Mouse (Mus musculus) cerebellum, adult (tissue): ENCODE results near the gene Raver1.
"Not testable (repeated sequence)": the region's sequence is repeated elsewhere in the genome, so short reads cannot be mapped to it uniquely, and the experiment has no call there.

ENCODE experiments used
- ATAC-seq: cut with Nextera tagmentation; 2 replicates; pipeline ENCODE4 v1.9.2; 2017; ENCODE audit warnings: mild to moderate bottlenecking, moderate library complexity, mixed read lengths; ENCODE audit not compliant: insufficient number of reproducible peaks, low FRiP score, low TSS enrichment

Raver1 gene

GRCm38 (mm10) chr9:21045235-21045634 is 46.6 kb downstream of the Raver1 start:
- ATAC-seq, result no peak

DNA sequence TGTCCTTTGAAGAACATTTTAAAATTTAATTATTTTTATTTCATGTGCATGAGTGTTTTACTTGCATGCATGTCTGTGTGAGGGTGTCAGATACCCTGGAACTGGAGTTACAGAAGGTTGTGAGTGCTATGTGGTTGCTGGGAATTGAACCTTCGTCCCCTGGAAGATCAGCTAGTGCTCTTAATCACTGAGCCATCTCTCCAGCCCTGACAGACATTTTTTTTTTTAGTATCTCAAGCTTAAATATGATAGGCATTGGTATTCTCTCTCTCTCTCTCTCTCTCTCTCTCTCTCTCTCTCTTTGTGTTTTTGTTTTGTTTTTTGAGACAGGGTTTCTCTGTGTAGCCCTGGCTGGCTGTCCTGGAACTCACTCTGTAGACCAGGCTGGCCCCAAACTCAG is 47.0 kb downstream of the Raver1 start:
- not testable (repeated sequence) for ATAC-seq

DNA sequence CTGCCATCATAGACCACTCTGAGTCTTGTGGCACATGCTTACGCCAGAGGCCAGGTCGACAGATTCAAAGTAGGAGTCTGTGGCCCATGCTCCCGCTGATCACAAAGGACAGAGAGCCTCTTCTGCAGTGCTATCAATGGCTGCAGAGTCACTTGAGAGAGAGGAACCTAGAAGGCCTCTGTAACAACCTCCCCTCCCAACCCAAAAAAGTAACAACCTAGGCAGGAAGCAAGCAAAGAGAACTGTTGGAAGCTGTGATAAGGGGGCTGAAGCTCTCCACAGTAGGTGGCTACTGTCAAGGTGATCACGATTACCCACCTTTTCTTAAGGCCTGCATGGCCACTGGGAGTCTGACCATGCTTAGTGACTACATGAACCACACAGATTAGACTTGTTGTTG is 48.2 kb downstream of the Raver1 start:
- ATAC-seq, result no peak

DNA sequence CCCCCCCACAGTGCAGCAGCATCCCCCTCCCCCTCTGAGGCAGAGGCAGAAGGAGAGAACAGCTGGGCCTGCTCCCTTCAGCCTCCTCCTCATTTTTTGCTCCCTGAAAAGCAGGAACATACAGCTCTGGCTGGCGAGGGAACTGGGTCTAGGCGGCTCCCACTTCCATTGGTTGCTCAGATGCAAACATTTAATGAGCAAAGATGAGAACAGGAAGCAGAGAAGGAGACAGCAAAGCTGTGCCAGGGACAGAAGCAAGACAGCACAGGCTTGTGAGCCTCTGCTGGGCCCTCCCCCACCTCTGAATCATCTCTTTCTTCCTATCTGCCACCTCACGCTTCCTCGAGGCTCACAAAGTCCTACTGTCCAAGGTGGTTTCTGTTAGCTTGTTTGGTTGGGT is 50.5 kb downstream of the Raver1 start:
- no peak for ATAC-seq

DNA sequence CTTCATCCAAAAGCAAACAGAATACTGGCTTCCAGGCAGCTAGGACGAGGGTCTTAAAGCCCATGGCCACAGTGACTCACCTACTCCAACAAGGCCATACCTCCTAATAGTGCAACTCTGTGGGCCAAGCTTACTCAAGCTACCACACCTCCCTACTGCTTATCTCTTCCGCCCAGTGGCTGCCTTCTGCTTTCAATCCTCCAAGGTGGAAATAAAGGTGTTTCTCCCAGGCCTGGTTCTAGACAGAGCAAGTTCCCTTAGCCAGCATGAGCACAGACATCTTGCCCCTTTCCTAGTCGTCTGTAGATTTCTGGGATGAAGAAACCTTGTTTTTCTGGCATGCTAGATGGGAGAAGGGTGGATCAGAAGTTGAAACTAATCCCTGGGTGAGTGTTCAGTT is 52.0 kb downstream of the Raver1 start:
- ATAC-seq, result no peak

DNA sequence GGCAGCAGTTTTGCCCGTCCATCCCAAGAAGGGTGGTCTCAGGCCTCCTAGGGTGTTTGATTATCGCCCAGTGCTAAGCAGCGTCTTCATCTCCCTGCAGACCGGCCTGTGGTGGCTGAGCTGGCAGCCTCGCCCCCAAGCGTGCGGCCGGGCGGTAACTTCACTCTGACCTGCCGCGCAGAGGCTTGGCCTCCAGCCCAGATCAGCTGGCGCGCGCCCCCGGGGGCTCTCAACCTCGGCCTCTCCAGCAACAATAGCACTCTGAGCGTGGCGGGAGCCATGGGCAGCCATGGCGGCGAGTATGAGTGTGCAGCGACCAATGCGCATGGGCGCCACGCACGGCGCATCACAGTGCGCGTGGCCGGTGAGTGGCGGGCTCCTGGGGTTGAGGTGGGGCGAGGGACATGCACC is 54.3 kb downstream of the Raver1 start:
- no peak for ATAC-seq

DNA sequence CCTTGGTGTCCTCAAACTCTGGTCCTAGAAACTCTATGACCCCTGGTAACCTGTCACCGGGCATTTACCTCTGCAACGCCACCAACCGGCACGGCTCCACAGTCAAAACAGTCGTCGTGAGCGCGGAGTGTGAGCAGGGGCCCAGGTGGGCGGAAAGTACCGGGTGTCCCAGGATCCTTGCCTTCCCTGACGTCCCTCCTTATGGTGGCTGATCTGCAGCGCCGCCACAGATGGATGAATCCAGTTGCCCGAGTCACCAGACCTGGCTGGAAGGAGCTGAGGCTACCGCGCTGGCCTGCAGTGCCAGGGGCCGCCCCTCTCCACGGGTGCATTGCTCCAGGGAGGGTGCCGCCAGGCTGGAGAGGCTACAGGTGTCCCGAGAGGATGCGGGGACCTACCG is 55.1 kb downstream of the Raver1 start:
- no peak for ATAC-seq

DNA sequence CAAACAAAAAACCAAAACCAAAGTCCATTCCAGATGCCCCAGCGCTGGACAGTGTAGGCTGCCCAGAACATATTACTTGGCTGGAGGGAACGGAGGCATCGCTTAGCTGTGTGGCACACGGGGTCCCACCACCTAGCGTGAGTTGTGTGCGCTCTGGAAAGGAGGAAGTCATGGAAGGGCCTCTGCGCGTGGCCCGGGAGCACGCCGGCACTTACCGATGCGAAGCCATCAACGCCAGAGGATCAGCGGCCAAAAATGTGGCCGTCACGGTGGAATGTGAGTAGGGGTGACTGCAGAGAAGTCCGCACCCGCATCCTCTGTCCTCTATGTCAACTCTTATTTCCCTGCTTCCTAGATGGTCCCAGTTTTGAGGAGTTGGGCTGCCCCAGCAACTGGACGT is 55.6 kb downstream of the Raver1 start:
- ATAC-seq, result no peak

DNA sequence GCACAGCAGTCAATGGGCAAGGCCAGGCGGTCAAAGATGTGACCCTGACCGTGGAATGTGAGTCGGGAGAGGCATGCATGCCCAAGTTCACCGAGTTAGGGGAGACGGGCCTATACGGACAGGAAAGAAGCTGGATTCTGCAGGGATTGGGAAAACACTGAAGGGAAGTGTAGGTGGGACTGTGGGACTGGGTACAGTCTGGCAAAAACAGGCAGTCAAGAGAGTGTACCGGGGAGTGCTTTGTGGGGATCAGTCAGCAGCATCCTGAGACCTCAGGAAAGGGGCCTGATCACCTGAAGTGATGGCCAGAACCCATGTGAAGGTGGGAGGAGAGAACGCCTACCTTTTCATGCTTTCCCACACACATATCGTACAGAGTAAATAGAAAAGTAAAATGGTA is 56.2 kb downstream of the Raver1 start:
- ATAC-seq, result no peak

GRCm38 (mm10) chr9:21034481-21035085 is 57.2 kb downstream of the Raver1 start:
- ATAC-seq, result no peak

DNA sequence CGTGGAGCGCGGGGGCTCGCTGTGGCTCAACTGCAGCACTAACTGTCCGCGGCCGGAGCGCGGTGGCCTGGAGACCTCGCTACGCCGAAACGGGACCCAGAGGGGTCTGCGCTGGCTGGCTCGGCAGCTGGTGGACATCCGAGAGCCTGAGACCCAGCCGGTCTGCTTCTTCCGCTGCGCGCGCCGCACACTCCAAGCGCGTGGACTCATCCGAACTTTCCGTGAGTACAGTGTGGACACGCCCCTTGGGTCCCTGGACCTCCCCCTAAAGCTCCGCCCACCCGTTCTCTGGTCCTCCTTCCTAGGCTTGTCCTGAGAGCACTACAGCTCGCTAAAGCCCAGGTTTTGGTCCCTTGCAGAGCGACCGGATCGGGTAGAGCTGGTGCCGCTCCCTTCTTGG is 58.7 kb downstream of the Raver1 start:
- ATAC-seq, result no peak

DNA sequence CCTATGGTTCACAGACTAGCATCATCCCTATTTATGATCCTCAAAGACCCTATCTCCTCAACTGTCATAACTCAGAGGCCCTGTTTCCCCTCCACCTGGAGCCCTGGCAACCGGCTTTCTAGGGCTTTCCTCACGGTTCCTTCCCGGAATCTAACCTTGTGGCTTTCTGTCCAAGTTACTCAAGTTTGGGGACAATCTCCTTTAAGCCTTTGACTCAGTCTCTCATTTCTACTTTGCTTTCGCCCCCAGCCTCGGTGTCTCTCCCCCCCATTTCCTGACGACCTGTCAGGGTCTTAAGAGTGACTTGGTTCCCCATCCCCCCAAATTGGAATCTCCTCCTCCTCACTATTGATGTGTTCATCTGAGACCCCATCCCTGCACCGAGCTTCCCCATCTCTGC is 59.3 kb downstream of the Raver1 start:
- no peak for ATAC-seq

GRCm38 (mm10) chr9:21031896-21032351 is 59.9 kb downstream of the Raver1 start, which contains the start of gene Icam5:
Icam5 (plus strand) TSS chr9:21032073.
- peak; percentile 36 for ATAC-seq

DNA sequence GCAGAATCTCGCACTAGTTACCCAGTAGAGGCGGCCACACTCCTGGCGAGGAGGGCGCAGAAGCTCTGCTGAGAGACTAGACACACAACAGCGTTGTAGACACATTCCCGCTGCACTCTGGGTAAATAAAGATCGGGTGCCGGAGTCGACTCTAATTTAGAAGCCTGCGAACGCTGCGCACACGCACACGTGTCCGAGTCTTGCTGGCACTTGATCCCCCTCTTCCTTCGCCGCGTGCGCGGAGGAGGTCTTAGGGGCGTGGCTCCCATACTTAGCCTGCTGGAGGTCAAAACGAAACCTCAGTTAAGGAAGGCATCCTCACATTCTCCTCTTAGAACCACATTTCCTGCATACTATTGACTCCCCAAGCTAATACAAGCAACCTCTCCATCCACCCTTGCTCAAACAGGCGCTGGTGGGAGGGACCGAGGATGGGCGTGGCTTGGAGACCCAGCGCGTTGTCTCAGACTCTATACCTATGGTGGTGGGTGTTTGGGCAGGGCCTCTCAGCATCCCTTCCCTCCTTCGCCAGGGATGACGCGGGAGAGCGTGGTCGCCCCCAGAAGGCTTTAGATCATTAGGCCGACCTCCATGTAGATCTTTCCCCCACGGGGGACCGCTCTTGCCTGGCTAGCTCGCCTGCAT is 60.4 kb downstream of the Raver1 start:
- no peak for ATAC-seq

GRCm38 (mm10) chr9:21030781-21031250 is 61.0 kb downstream of the Raver1 start:
- peak; percentile 74; the same call in 1 of the 2 replicates for ATAC-seq

GRCm38 (mm10) chr9:21030055-21030600 is 61.7 kb downstream of the Raver1 start:
- no peak for ATAC-seq

DNA sequence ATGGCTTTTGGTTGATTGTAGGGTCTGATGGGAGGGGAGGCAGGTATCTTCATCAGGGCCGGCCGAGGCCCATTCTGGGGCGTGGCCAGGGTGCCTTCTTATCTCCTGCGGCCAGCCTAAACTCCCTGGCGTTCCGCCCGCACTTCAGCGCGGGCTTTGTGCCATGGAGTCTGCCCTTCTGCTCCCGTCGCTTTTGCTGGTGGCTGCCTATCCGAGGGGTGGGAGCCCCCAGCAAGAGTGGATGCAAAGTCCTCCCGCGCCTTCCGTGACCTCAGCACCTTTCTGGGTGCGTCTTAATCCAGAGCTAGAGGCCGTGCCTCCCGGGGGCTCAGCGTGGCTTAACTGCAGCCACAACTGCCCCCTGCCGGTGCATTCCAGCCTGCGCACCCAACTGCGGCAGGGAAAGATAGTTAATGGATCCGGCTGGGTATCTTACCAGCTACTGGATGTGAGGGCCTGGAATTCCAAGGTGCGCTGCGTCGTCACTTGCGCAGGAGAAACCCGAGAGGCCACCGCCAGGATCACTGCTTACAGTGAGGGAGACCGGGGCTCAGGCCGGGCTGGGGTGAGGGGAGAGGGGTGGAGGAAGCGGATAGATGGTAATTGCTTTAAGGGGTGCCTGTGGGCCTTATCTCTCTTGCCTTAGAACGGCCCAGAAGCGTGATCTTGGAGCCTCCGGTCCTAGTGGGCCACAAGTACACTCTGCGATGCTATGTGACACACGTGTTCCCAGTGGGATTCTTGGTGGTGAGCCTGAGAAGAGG is 62.3 kb downstream of the Raver1 start, which contains the start of gene Icam4:
TSS of gene Icam4 (plus strand) at position 83 of the 764 bp plus-strand sequence.
- ATAC-seq, result no peak

DNA sequence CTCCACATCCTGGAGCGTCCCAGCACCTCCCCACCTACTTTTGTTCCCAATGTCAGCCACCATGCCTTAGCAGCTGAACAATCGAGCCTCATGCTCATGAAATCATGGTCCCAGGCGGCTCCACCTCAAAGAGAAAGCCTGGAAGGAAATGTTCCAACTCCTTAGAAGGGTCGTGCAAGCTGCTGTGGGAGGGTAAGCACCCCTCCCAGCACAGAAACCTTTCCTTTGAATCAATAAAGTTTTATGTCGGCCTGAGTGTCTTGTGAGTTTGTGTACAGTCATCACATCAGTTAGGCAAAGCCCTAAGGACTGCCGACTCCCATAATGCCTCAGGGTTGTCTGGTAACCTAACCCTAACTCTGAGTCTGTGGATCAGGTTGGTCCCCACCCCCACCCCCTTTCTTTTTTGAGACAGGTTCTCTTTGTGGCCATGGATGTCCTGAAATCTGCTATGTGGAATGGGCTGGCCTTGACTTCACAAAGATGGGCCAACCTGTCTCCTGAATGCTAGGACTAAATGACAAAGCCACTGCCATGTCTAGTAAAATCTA is 63.2 kb downstream of the Raver1 start:
- ATAC-seq, result no peak

DNA sequence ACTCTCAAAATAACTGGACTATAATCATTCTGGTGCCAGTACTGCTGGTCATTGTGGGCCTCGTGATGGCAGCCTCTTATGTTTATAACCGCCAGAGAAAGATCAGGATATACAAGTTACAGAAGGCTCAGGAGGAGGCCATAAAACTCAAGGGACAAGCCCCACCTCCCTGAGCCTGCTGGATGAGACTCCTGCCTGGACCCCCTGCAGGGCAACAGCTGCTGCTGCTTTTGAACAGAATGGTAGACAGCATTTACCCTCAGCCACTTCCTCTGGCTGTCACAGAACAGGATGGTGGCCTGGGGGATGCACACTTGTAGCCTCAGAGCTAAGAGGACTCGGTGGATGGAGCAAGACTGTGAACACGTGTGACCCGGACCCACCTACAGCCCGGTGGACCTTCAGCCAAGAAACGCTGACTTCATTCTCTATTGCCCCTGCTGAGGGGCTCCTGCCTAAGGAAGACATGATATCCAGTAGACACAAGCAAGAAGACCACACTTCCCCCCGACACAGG is 64.0 kb downstream of the Raver1 start:
- no peak for ATAC-seq

DNA sequence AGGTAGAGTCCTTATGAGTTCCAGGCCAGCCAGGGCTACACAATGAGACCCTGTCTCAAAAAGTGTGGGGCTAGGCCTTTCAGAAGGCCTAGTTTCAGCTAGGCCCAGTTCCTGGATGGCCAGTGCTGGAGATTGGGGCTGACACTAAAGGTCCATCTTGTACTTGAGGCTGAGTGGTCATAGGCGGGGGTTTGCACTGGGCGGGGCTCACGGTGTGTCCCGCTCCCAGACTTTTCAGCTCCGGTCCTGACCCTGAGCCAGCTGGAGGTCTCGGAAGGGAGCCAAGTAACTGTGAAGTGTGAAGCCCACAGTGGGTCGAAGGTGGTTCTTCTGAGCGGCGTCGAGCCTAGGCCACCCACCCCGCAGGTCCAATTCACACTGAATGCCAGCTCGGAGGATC is 65.0 kb downstream of the Raver1 start:
- ATAC-seq, result no peak
